Mouse (Mus musculus) erythroblast, embryonic 14.5 days (primary cell): ENCODE data around the gene Chaf1a.

Source experiments
- GATA1 ChIP-seq: IDR thresholded peaks from 2 replicates; pipeline ENCODE4 v1.6.1; 2012; ENCODE audit warnings: low read length, inconsistent platforms, mixed read lengths
- TAL1 ChIP-seq: IDR thresholded peaks from 3 replicates; pipeline ENCODE4 v1.6.1; 2012; ENCODE audit warnings: low read length, inconsistent platforms, mixed read lengths

DNA sequence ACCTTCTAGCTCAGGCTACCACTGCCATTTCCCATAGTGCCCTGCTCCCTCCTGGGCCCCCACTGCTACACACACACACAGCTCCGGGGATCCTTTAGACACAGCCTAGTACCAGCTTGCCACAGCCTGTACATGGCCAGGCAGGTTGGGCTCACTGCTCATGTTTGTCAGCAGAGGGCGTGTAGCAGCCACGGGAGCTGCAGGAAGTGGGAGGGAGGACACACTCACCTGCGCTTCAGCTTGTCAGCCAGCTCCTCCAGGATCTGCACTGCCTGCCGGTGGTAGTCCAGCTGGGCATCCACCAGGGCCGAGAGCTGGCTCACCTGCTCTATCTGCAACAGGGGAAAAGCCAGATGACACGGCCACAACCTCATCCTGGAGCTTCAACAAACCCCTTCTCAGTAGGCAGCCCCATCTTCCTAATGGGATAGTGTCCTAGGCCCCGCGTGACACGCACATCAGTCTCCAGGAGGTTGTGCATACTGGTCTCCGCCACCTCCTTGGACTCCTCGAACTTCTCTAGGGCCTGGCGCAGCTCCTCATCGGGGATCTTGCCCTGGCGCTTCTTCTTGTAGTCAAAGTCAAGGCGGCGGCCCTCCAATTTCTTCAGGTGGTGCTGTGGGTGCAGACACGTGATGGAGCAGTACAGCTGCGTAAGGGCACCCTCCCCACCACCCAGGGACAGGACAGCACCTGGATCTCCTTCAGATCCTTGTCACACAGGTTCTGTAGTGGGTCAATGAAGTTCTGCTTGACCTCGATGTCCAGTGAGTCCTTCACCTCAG is 21.7 kb upstream of the Chaf1a start:
- TF ChIP-seq GATA1: no peak
- no peak for TF ChIP-seq TAL1
